Mouse (Mus musculus) ES-CJ7 (cell line): ENCODE data around the gene Trim80.
A peak's percentile ranks its signal among the peaks of the same experiment; 100 is the strongest.
"Not testable (repeated sequence)": the region's sequence is repeated elsewhere in the genome, so short reads cannot be mapped to it uniquely, and the experiment has no call there.

ENCODE experiments used
- DNase-seq: peaks from one replicate; pipeline ENCODE4 v3.0.0; 2011; ENCODE audit warnings: low read depth, low spot score

Trim80 gene

GRCm38 (mm10) chr11:115461846-115462242 is 21.5 kb downstream of the Trim80 start:
- DNase-seq: no peak

DNA sequence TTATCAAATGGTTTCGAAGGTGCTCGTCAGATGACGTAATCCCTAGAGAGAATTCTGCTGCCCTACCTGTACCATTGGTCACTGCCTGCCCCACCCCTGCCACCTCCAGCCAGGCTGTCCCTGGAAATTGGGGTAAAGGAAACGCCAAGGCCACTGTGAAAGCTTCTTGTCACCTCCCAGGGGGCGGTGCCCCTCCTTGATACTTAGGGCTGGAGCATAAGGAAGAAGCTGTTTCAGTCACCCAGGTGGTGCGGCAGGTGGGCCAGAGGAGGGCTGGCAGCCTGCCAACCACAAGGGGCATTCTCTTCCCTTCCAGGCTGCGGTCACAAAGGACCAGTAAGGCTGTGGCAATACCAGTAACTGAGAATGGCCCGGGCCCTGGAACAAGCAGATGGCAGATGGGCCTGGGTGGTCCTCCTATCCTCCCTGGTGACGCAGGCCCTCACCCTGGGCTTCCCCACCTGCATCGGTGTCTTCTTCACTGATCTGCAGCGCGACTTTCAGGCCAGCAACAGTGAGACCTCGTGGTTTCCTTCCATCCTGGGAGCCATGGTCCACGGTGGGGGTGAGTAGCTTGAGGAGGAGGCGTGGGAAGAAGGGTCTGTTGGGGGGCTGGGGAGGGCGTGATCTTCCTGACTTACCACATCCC is 22.0 kb downstream of the Trim80 start, which contains the start of gene Slc16a5:
Gene Slc16a5 (plus strand): TSS at position 232 of the 649 bp plus-strand sequence.
- DNase-seq: no peak

GRCm38 (mm10) chr11:115463397-115463796 is 23.1 kb downstream of the Trim80 start:
- DNase-seq: peak; percentile 81

- DNase-seq: no peak
Measured at GRCm38 (mm10) chr11:115464851-115465250, 24.5 kb downstream of the Trim80 start.

GRCm38 (mm10) chr11:115467217-115467618 is 26.9 kb downstream of the Trim80 start:
- DNase-seq: no peak

DNA sequence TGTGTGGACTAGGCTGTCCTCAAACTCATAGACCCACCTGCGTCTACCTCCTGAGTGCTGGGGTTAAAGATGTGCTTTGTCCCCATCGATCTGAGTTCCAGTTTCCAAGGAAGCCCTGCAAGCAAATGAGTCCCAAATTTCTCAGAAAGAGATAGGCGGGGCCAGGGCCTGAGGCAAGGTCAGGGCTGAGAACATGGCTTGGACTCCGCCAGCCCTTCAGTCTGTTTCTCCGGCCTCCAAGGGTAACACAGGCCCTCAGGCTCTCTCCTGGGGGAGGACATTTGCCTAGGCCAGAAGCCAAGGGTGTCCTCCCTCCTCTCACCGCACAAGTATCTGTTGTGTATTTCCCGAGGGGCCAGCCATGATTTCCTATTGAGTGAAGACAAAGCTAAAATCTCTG is 31.8 kb downstream of the Trim80 start:
- DNase-seq: no peak

GRCm38 (mm10) chr11:115473626-115474275 is 33.4 kb downstream of the Trim80 start:
- DNase-seq: peak; percentile 97

DNA sequence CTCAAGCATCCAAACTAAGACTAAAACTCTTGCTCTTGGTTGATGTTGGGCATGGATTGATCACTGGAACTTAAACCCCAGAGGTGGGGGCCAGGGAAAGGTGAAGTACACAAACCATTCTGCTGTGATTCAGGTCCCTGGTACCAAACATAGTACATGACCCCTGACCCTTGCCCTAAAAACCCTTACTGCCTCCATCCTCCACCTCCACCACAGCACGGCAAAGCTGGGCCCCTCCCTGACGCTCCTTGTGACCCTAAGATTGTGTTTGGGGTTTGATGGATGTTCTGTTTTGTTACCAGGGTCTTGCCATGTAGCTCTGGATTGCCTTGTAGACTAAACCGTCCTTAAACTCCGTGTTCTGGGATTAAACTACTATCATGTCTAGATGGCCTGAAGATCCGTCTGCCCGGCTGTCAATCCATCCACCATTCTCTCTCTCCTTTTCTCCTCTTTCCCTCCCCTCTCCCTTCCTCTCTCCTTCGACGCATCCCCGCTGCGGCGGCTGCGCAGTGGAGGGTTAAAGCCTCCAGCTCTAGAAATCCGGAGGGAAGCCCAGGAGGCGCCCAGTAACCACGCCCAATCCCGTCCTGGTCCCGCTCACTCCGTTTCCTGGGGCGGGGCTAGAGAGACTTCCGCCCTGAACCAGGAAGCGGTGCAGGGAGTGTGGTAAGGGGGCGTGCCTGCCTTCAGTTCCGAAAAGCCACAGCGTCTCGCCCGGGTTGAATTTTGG is 34.8 kb downstream of the Trim80 start, which contains the start of gene Armc7:
Gene Armc7 (plus strand): TSS at position 643 of the 733 bp plus-strand sequence.
- peak; percentile 97 for DNase-seq

- DNase-seq: no peak
Measured at GRCm38 (mm10) chr11:115475758-115476237, 35.5 kb downstream of the Trim80 start.

- not testable (repeated sequence) for DNase-seq
Measured at GRCm38 (mm10) chr11:115476630-115477029, 36.3 kb downstream of the Trim80 start.

GRCm38 (mm10) chr11:115477388-115477787 is 37.0 kb downstream of the Trim80 start:
- DNase-seq: not testable (repeated sequence)

GRCm38 (mm10) chr11:115478296-115478938 is 38.1 kb downstream of the Trim80 start:
- no peak for DNase-seq

DNA sequence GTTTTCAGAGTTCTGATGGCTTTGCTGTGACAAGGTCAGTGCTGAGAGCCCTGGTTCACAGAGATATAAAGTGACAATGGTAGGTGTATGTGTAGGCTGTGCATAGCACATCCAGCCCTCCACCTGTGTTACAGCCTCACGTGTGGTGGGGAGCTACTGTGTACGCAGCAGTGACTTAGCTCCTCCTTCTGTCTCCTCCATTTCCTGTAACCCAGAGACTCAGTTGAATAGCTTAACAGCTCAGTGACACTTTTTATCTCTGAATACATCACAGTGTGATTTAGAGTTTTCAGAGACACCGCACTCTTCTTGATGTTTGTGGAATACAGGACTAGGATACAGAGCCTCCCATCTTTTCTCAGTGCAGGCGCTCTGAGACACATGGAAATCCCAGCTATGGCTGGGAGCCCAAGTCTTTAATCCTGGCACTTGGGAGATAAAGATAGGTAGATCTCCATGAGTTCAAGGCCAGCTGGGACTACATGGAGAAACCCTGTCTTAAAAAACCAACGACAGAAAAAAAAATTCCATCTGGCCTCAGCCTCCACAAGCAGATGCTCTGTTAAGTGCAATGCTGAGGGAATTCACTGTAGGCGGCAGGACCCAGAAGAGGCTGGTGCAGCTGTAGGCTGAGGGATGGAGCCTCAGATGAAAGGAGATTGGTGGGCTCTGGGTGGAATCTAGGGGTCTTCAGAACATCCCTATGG is 41.4 kb downstream of the Trim80 start:
- DNase-seq: no peak

DNA sequence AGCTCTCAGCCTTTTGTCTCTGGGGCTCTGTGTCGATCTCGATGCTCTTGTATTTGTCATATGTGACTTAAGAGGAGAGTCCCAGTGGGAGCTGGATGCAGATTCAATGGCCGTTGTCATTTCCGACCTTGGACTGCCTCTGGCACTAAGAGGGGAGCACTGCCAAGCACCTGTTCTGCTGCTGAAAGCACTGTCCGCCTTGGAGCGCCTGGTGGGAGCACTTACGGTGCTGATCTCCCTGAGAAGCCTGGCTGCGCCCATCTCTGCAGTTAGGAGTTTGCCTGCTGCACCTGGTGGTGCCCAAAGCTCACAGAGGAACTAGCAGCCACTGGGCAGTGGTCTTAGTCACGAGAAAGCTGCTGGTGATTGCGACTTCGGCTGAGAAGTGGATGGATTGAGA is 42.9 kb downstream of the Trim80 start:
- no peak for DNase-seq

DNA sequence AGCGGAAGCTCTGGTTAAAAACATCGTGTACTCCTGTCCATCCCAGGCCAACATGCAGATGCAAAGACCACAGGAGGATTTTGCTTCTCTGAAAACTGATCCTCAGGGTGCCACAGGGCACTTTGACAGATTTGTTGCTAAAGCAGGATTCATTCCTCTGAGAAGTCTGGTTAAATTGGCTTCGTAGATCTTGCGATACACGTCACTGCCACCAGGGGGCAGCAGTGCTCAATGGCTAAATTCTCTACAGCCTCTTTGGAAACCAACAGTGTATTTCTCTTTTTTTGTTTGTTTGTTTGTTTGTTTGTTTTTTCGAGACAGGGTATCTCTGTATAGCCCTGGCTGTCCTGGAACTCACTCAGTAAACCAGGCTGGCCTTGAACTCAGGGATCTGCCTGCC is 43.4 kb downstream of the Trim80 start:
- DNase-seq: peak; percentile 73

GRCm38 (mm10) chr11:115485155-115485554 is 44.8 kb downstream of the Trim80 start:
- DNase-seq: peak; percentile 75

- DNase-seq: no peak
Measured at GRCm38 (mm10) chr11:115488551-115489104, 48.3 kb downstream of the Trim80 start.

DNA sequence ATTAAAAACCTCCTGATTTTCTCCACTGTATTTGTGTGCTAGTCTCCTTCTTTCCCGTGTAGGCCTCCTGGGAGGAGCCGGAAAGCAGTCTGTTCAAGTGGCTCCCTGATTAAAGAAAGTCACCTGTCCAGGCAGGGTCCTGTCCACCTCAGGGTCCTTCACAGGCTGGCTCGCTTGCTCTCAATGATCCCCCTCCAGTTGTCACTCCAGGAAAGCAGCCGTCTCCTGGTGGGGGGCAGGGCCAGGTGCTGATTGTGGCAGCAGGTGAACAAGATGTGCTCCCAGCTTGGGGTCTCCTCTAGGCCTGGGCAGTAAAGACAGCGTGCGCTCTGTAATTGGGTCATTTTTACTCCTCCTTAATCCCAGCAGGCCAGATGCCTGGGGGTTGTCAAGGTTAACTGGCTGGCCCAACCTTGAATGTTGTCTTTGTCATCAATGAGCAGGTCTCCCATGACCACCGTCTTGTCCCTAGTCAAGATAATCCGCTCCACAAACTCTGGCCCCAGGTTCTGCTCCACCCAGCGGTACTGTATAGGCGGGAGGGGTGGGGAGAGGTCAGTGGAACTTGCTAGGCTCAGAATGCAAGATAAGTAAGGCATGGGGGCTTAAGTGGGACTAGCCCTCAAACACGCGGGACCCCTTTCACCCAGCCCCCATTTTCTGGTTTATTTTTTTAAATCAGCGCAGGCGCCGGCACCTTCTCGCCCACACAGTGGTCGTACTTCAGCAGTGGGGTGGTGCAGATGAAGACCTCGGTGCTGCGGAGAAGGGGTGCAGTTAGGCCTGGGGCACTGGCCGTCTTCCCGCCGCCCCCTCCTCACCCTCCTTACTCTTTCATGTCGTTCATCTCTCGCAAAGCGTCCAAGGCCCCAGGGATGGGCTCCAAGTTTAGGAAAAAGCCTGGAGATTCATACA is 50.4 kb downstream of the Trim80 start:
- no peak for DNase-seq

GRCm38 (mm10) chr11:115491356-115492083 is 51.2 kb downstream of the Trim80 start, which contains the start of gene Nt5c:
TSS of gene Nt5c (minus strand) at chr11:115491862.
- DNase-seq: peak; percentile 72
